Mouse (Mus musculus) left cerebral cortex, postnatal 10 days (tissue): ENCODE measurements around the gene Eps8l3. TPM values are rescaled to one million over a fixed set of nuclear protein-coding genes. Genes with fewer than 3 reads are reported as not detected.
"Not testable (repeated sequence)": the region's sequence is repeated elsewhere in the genome, so short reads cannot be mapped to it uniquely, and the experiment has no call there.

Source experiments
- DNase-seq, 2 experiments: peaks; one replicate each; pipeline ENCODE4 v3.0.0; 2021 to 2022; ENCODE audit warnings: low spot score in 2 of 2, mixed read lengths in 1 of 2; ENCODE audit errors: extremely low spot score in 1 of 2
- intact Hi-C: fragments of 180-260 bp; cut with DNase I; formaldehyde crosslinking; loops from one replicate; pipeline ENCODE4 v1.15.1; 2025
- total RNA-seq, 2 experiments: library from RNA; stranded (reverse); gene quantifications; 2 replicates each; pipeline ENCODE4 v1.2.3; 2021

Gene Eps8l3
- total RNA-seq, 2 experiments from 2014 or later: not detected

- intact Hi-C loops: no loop called here
- no peak for DNase-seq
Observed at GRCm38 (mm10) chr3:107849693-107850031, 27.4 kb upstream of the Eps8l3 start.

GRCm38 (mm10) chr3:107850418-107851031, 26.5 kb upstream of the Eps8l3 start:
- peak in 1 of 2 experiments; percentile 91 for DNase-seq
- intact Hi-C loops: no loop called here

GRCm38 (mm10) chr3:107852786-107853185, 24.2 kb upstream of the Eps8l3 start:
- intact Hi-C loops: no loop called here
- no peak for DNase-seq

DNA sequence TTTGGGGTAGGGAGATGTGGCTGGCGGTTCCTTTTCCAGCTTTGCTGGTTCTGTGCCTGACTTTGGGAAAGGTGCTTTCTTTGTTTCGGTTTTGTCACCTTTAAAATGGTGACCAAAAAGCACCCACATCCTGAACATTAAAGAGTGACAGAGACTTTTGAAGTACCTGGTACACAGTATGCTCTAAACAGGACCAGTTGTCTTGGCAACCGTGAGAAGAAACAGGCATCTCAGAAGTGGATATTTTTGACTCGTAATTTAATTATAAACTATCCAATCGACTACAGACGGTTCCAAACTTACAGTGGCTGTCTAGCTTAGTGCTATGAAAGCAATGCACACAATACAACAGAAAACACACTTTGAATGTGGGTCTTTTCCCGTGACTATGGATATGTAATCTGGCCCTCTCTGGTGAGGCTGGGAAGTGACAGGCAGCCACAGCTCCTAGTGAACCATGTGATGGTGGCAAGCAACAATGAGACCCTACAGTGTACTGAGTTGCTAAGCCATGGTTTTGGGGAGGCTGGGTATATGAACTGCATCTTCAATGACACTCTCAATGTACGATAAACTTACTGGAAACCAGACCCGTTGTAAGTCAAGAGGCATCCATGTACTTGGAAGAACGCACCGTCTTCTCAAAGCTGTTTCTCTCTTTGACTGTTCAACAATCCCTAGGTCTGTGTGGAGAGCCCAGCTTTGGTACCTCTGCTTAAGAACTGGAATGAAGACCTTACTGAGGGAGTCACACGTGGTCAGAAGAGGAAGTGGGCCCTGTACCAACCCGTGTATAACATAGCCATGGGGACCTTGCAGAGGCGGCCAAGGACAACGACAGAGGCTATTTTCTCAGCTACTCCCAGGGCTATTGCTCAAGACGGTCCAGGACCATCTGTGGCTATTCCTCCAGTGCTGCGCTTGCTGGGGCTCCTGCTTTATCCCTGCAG, 23.5 kb upstream of the Eps8l3 start:
- DNase-seq: no peak
- intact Hi-C loops: no loop called here

GRCm38 (mm10) chr3:107855368-107855767, 21.7 kb upstream of the Eps8l3 start:
- DNase-seq: peak in 1 of 2 experiments; percentile 46
- intact Hi-C loops: no loop called here

DNA sequence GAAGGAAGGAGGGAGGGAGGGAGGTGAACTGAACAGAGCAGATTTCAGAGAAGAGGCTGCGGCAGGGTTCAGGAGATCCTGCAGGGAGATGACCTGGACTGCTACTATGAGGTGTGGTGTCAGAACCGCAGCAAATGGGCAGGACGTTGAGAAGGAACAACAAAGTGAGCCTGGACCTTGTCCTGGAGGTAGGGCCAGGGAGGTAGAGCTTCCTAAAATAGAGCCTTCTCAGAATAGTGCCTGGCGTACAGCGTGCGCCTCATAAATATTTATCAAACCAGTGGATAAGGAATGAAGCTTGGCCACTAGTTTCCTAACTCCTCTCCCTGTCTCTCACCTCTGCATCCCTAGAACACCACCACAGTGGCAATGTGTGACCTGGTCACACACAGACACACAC, 19.4 kb upstream of the Eps8l3 start:
- intact Hi-C loops: no loop called here
- no peak for DNase-seq

DNA sequence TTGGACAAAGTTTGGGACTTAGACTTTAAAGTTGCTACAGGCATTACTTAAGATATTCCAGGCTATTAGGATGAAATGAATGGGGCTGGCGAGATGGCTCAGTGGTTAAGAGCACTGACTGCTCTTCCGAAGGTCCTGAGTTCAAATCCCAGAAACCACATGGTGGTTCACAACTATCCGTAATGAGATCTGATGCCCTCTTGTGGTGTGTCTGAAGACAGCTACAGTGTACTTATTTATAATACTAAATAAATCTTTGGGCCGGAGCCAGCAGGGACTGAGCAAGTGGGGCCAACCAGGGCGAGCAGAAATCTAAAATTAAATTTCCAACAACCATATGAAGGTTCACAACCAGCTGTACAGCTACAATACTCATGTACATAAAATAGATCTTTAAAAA, 15.5 kb upstream of the Eps8l3 start:
- intact Hi-C loops: loop anchor here (5.0 kb wide), 1 partner anchor 104 kb away; no protein-coding TSS in a partner anchor
- DNase-seq: not testable (repeated sequence)

- DNase-seq: no peak
- intact Hi-C loops: loop anchor here (5.0 kb wide), 1 partner anchor 105 kb away; no protein-coding TSS in a partner anchor
Observed at GRCm38 (mm10) chr3:107862471-107862870, 14.6 kb upstream of the Eps8l3 start.

- no peak for DNase-seq
- intact Hi-C loops: loop anchor here (5.0 kb wide), 1 partner anchor 106 kb away; no protein-coding TSS in a partner anchor
Observed at GRCm38 (mm10) chr3:107863471-107863870, 13.6 kb upstream of the Eps8l3 start.

GRCm38 (mm10) chr3:107863898-107864603, 13.0 kb upstream of the Eps8l3 start:
- intact Hi-C loops: loop anchor here (1.0 to 5.0 kb wide), 2 partner anchors 107 to 168 kb away; partner anchors contain the start of gene Ahcyl1
- DNase-seq: peak; percentile 87 to 92

DNA sequence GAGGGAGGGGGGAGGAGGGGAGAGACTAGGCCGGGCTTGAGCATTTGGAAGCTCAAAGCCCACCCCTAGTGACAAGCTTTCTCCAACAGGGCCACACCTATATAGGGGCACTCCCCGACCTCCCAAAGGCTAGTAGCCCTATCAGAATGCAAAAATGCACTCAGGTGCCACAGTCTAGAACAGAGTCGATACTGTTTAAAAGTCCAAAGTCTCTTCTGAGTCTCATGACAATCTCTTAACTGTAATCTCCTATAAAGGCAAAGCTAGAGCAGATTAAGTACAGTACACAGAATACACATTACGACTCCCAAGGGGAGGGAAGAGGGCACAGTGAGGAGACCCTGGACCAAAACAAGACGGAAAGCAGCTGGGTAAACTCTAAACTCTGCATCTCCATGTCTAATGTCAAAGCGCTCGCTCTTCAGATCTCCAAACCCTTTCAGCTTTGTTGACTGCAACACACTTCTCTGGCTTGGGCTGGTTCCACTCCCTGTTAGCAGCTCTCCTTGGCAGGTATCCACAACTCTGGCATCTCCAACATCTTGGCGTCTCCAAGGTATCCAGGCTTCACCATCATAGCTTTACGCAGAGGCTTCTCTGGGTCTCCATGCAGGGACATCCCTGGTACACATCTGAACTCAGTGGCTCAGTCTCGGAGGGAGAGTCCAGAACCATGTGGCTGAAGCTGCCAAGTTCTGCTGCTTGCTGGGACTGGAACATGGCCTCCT, 11.5 kb upstream of the Eps8l3 start:
- intact Hi-C loops: loop anchor here (5.0 kb wide), 2 partner anchors 152 to 282 kb away; partner anchors contain the start of genes Gnai3 and Gstm1
- no peak for DNase-seq

DNA sequence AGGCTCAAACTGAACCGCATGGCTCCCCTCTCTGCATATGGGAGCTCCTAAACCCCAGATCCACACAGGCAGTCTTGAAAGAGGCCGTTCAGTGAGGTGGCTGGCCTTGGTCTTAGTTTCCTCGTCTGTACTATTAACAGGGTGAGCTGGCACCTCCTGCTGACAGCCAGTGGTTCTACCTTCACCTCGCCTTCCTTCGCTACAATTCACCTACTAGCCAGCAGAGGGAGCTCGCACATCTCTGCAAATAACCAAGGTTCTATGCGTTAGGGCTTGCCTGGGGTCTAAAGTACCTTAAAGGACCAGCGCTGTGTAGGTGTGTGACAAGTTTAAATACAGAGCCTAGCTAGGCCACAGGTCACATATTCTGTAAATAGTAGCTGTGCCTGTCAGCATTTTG, 9.9 kb upstream of the Eps8l3 start:
- DNase-seq: peak; percentile 87 to 88
- intact Hi-C loops: loop anchor here (1.0 to 5.0 kb wide), 3 partner anchors 51 to 280 kb away; partner anchors contain the start of genes Gnai3 and Gstm1

DNA sequence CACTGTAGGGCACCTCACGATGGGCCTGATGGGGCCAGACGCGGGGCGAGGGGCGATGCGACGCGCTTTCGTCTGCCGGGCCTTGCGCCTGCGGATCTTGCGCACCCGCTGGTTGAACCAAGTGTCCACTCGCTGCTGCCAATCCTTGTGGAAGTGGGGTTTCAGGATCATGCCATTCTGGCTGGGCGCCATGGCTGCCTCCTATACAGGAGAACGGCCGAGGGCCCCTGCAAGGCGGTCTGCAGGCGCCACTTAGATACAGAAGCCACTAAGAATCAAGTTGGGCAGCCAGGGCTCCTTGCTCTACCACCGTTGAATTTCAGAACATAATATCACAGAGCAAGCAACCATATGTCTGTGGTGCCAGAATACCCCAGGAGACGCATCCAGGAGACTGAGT, 8.6 kb upstream of the Eps8l3 start:
- peak in 1 of 2 experiments; percentile 51 for DNase-seq
- intact Hi-C loops: loop anchor here (5.0 kb wide), 2 partner anchors 149 to 279 kb away; partner anchors contain the start of genes Gnai3 and Gstm1

GRCm38 (mm10) chr3:107869097-107869496, 7.9 kb upstream of the Eps8l3 start:
- peak in 1 of 2 experiments; percentile 61 for DNase-seq
- intact Hi-C loops: loop anchor here (1.0 to 5.0 kb wide), 3 partner anchors 148 to 278 kb away; partner anchors contain the start of genes Gnai3 and Gstm1

DNA sequence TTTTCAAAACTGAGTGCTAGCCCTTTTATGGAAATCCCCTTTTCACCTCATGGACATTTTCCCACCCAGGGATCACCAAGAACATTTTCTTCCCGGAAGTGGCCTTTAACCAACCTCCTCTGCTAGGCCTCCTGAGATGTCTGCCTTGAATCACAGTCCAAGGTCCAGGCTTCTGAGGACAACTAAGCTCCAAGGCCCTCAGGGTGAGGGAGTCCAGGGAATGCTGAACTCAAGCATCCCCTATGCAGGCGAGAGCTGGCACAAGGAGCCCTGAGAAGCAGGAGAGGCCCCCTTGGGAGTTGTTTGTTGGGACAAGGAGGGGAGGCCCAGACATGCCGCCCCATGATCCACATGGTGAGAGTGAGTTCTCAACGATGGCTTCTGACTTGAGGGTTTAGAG, 7.1 kb upstream of the Eps8l3 start:
- intact Hi-C loops: loop anchor here (1.0 to 5.0 kb wide), 3 partner anchors 147 to 277 kb away; partner anchors contain the start of genes Gnai3 and Gstm1

GRCm38 (mm10) chr3:107873335-107874251, 3.4 kb upstream of the Eps8l3 start:
- no peak for DNase-seq
- intact Hi-C loops: no loop called here

More for the DNA sequence above, 7.1 kb upstream of the Eps8l3 start:
- no peak for DNase-seq

DNA sequence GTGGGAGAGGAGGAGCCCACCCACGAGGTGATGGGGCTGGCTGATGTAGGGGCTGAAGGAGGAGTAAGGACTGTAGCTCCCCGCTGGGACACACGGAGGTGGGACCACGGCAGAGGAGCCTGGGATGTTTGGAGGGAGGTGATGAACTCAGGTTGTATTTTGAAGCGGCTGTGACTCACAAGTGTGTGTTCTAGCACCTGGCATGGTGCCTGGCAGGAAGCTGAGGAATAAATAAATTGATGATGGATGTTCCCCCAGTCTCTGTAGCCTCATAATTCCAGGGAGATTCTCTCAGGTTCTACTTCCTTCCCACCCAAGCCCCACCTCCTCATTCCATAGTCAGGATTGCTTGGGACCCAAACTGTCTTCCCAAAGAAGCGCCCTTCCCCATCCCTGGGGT, 1.8 kb upstream of the Eps8l3 start:
- no peak for DNase-seq
- intact Hi-C loops: no loop called here
